Mouse (Mus musculus): Measurements from ENCODE around the gene Meis2. TPM values are rescaled to one million over a fixed set of nuclear protein-coding genes. Genes with fewer than 3 reads are reported as not detected.

Gene Meis2
- polyA plus RNA-seq, 1 experiment from 2014 or later = 1.6 TPM

- no peaks in the 10 kb centered on the region for H3K36me3 ChIP-seq (ENCODE audit: control insufficient read depth, insufficient read depth)
Measured at GRCm38 (mm10) chr2:115897559-115897958, 168.1 kb downstream of the Meis2 start.

GRCm38 (mm10) chr2:115897001-115897400 lies 168.6 kb downstream of the Meis2 start:
- Histone ChIP-seq H3K36me3 (ENCODE audit: control insufficient read depth, insufficient read depth) (no peaks in the 10 kb centered on the region), H3K27ac (ENCODE audit: low read length) (no peak overlapping the region), H3K4me2 (ENCODE audit: low read depth, low read length) (no peak overlapping the region), H3K4me1 (ENCODE audit: control insufficient read depth, low read depth, low read length) (no peaks in the 10 kb centered on the region), H3K9ac (ENCODE audit: low read depth, low read length) (no peak overlapping the region), H3K4me3 (ENCODE audit: low read depth, low read length) (no peak overlapping the region), H3K9me3 (replicated peaks; ENCODE audit: control insufficient read depth, low read length) (no peaks in the 10 kb centered on the region), H3K27me3 (ENCODE audit: control insufficient read depth, insufficient read depth, low read depth, low read length) (no peaks in the 10 kb centered on the region)
- WGBS (ENCODE audit: insufficient replicate concordance) = 27% methylated on average over 2 of the region's 2 CpGs
- ATAC-seq (ENCODE audit: low read depth) = no peak

More at GRCm38 (mm10) chr2:115897559-115897958, 168.1 kb downstream of the Meis2 start:
- no peak for ATAC-seq (ENCODE audit: low read depth)
- Histone ChIP-seq H3K4me3 (ENCODE audit: low read depth, low read length) (no peak overlapping the region), H3K9ac (ENCODE audit: low read depth, low read length) (no peak overlapping the region), H3K4me1 (ENCODE audit: control insufficient read depth, low read depth, low read length) (no peaks in the 10 kb centered on the region), H3K27ac (ENCODE audit: low read length) (no peak overlapping the region), H3K27me3 (ENCODE audit: control insufficient read depth, insufficient read depth, low read depth, low read length) (no peaks in the 10 kb centered on the region), H3K4me2 (ENCODE audit: low read depth, low read length) (no peak overlapping the region), H3K9me3 (replicated peaks; ENCODE audit: control insufficient read depth, low read length) (no peaks in the 10 kb centered on the region)
- 69% methylated on average over 5 of the region's 5 CpGs for whole genome bisulfite sequencing (ENCODE audit: insufficient replicate concordance)

GRCm38 (mm10) chr2:115895717-115896116 lies 169.9 kb downstream of the Meis2 start:
- WGBS (ENCODE audit: insufficient replicate concordance) = 79% methylated on average over 3 of the region's 3 CpGs
- no peak for ATAC-seq (ENCODE audit: low read depth)
- no peaks in the 10 kb centered on the region for H3K4me1 ChIP-seq (ENCODE audit: control insufficient read depth, low read depth, low read length)

GRCm38 (mm10) chr2:115895256-115895655 lies 170.4 kb downstream of the Meis2 start:
- no peaks in the 10 kb centered on the region for H3K36me3 ChIP-seq (ENCODE audit: control insufficient read depth, insufficient read depth)
- no peak overlapping the region for H3K9ac ChIP-seq (ENCODE audit: low read depth, low read length)
- 60% methylated on average over 2 of the region's 2 CpGs for WGBS (ENCODE audit: insufficient replicate concordance)
- no peak overlapping the region for H3K4me2 ChIP-seq (ENCODE audit: low read depth, low read length)
- no peak for ATAC-seq (ENCODE audit: low read depth)
- H3K27ac ChIP-seq (ENCODE audit: low read length) = no peak overlapping the region
- H3K4me3 ChIP-seq (ENCODE audit: low read depth, low read length) = no peak overlapping the region
- no peaks in the 10 kb centered on the region for H3K4me1 ChIP-seq (ENCODE audit: control insufficient read depth, low read depth, low read length)
- H3K9me3 ChIP-seq (replicated peaks; ENCODE audit: control insufficient read depth, low read length) = no peaks in the 10 kb centered on the region
- no peaks in the 10 kb centered on the region for H3K27me3 ChIP-seq (ENCODE audit: control insufficient read depth, insufficient read depth, low read depth, low read length)

More at GRCm38 (mm10) chr2:115895717-115896116, 169.9 kb downstream of the Meis2 start:
- no peaks in the 10 kb centered on the region for H3K27me3 ChIP-seq (ENCODE audit: control insufficient read depth, insufficient read depth, low read depth, low read length)
- no peaks in the 10 kb centered on the region for H3K36me3 ChIP-seq (ENCODE audit: control insufficient read depth, insufficient read depth)
- H3K9me3 ChIP-seq (replicated peaks; ENCODE audit: control insufficient read depth, low read length) = no peaks in the 10 kb centered on the region
- H3K27ac ChIP-seq (ENCODE audit: low read length) = no peak overlapping the region
- no peak overlapping the region for H3K4me3 ChIP-seq (ENCODE audit: low read depth, low read length)
- H3K9ac ChIP-seq (ENCODE audit: low read depth, low read length) = no peak overlapping the region
- no peak overlapping the region for H3K4me2 ChIP-seq (ENCODE audit: low read depth, low read length)

GRCm38 (mm10) chr2:115893113-115893512 lies 172.5 kb downstream of the Meis2 start:
- Histone ChIP-seq H3K9me3 (replicated peaks; ENCODE audit: control insufficient read depth, low read length) (no peaks in the 10 kb centered on the region), H3K4me3 (ENCODE audit: low read depth, low read length) (no peak overlapping the region), H3K27ac (ENCODE audit: low read length) (no peak overlapping the region), H3K4me1 (ENCODE audit: control insufficient read depth, low read depth, low read length) (no peaks in the 10 kb centered on the region), H3K4me2 (ENCODE audit: low read depth, low read length) (no peak overlapping the region), H3K9ac (ENCODE audit: low read depth, low read length) (no peak overlapping the region), H3K36me3 (ENCODE audit: control insufficient read depth, insufficient read depth) (no peaks in the 10 kb centered on the region), H3K27me3 (ENCODE audit: control insufficient read depth, insufficient read depth, low read depth, low read length) (no peaks in the 10 kb centered on the region)
- ATAC-seq (ENCODE audit: low read depth) = no peak
- WGBS (ENCODE audit: insufficient replicate concordance) = 71% methylated on average over 6 of the region's 6 CpGs

GRCm38 (mm10) chr2:115890715-115891114 lies 174.9 kb downstream of the Meis2 start:
- H3K4me2 ChIP-seq (ENCODE audit: low read depth, low read length) = no peak overlapping the region
- H3K4me1 ChIP-seq (ENCODE audit: control insufficient read depth, low read depth, low read length) = no peaks in the 10 kb centered on the region; the same call in 1 of the 2 replicates
- H3K9ac ChIP-seq (ENCODE audit: low read depth, low read length) = no peak overlapping the region
- no peaks in the 10 kb centered on the region for H3K27me3 ChIP-seq (ENCODE audit: control insufficient read depth, insufficient read depth, low read depth, low read length)
- no peaks in the 10 kb centered on the region for H3K36me3 ChIP-seq (ENCODE audit: control insufficient read depth, insufficient read depth)
- 33% methylated on average over 2 of the region's 2 CpGs for WGBS (ENCODE audit: insufficient replicate concordance)
- ATAC-seq (ENCODE audit: low read depth) = no peak
- no peak overlapping the region for H3K4me3 ChIP-seq (ENCODE audit: low read depth, low read length)
- H3K9me3 ChIP-seq (replicated peaks; ENCODE audit: control insufficient read depth, low read length) = no peaks in the 10 kb centered on the region
- no peak overlapping the region for H3K27ac ChIP-seq (ENCODE audit: low read length)

- H3K4me2 ChIP-seq (ENCODE audit: low read depth, low read length) = no peak overlapping the region
- H3K36me3 ChIP-seq (ENCODE audit: control insufficient read depth, insufficient read depth) = no peaks in the 10 kb centered on the region
- no peak overlapping the region for H3K4me3 ChIP-seq (ENCODE audit: low read depth, low read length)
- no peak for ATAC-seq (ENCODE audit: low read depth)
- WGBS (ENCODE audit: insufficient replicate concordance) = 41% methylated on average over 3 of the region's 3 CpGs
- H3K9ac ChIP-seq (ENCODE audit: low read depth, low read length) = no peak overlapping the region
- no peak overlapping the region for H3K27ac ChIP-seq (ENCODE audit: low read length)
- H3K9me3 ChIP-seq (replicated peaks; ENCODE audit: control insufficient read depth, low read length) = no peaks in the 10 kb centered on the region
- H3K27me3 ChIP-seq (ENCODE audit: control insufficient read depth, insufficient read depth, low read depth, low read length) = no peaks in the 10 kb centered on the region
- no peaks in the 10 kb centered on the region; the same call in 1 of the 2 replicates for H3K4me1 ChIP-seq (ENCODE audit: control insufficient read depth, low read depth, low read length)
Measured at GRCm38 (mm10) chr2:115890030-115890429, 175.6 kb downstream of the Meis2 start.

- no peaks in the 10 kb centered on the region for H3K27me3 ChIP-seq (ENCODE audit: control insufficient read depth, insufficient read depth, low read depth, low read length)
- no peak overlapping the region for H3K4me2 ChIP-seq (ENCODE audit: low read depth, low read length)
- H3K9ac ChIP-seq (ENCODE audit: low read depth, low read length) = no peak overlapping the region
- H3K36me3 ChIP-seq (ENCODE audit: control insufficient read depth, insufficient read depth) = no peaks in the 10 kb centered on the region
- no peaks in the 10 kb centered on the region; the same call in 1 of the 2 replicates for H3K4me1 ChIP-seq (ENCODE audit: control insufficient read depth, low read depth, low read length)
- H3K9me3 ChIP-seq (replicated peaks; ENCODE audit: control insufficient read depth, low read length) = no peaks in the 10 kb centered on the region
- WGBS (ENCODE audit: insufficient replicate concordance) = 73% methylated on average over 4 of the region's 4 CpGs
- ATAC-seq (ENCODE audit: low read depth) = no peak
- H3K27ac ChIP-seq (ENCODE audit: low read length) = no peak overlapping the region
- no peak overlapping the region for H3K4me3 ChIP-seq (ENCODE audit: low read depth, low read length)
Measured at GRCm38 (mm10) chr2:115889212-115889611, 176.4 kb downstream of the Meis2 start.

GRCm38 (mm10) chr2:115888336-115889077 lies 177.1 kb downstream of the Meis2 start:
- Histone ChIP-seq H3K9me3 (replicated peaks; ENCODE audit: control insufficient read depth, low read length) (no peaks in the 10 kb centered on the region), H3K4me1 (ENCODE audit: control insufficient read depth, low read depth, low read length) (no peaks in the 10 kb centered on the region; the same call in 1 of the 2 replicates), H3K4me3 (ENCODE audit: low read depth, low read length) (no peak overlapping the region), H3K27ac (ENCODE audit: low read length) (no peak overlapping the region), H3K4me2 (ENCODE audit: low read depth, low read length) (no peak overlapping the region), H3K36me3 (ENCODE audit: control insufficient read depth, insufficient read depth) (no peaks in the 10 kb centered on the region), H3K9ac (ENCODE audit: low read depth, low read length) (no peak overlapping the region), H3K27me3 (ENCODE audit: control insufficient read depth, insufficient read depth, low read depth, low read length) (no peaks in the 10 kb centered on the region)
- ATAC-seq (ENCODE audit: low read depth) = peak; percentile 19; the same call in 1 of the 2 replicates
- WGBS (ENCODE audit: insufficient replicate concordance) = 41% methylated on average over 5 of the region's 5 CpGs

All from liver, embryonic 16.5 days (tissue).